Mouse (Mus musculus) limb, embryonic 14.5 days (tissue): ENCODE data around the gene Chst11. TPM values are rescaled to one million over a fixed set of nuclear protein-coding genes. Genes with fewer than 3 reads are reported as not detected.
A peak's percentile ranks its signal among the peaks of the same experiment; 100 is the strongest.

Experiments
- ATAC-seq: fragments of 200-750 bp; cut with Nextera tagmentation; 2 replicates; pipeline ENCODE4 v1.8.0; 2017; ENCODE audit warnings: low read depth, moderate number of reproducible peaks, moderate TSS enrichment; ENCODE audit not compliant: low FRiP score
- DNase-seq: peaks from one replicate; pipeline ENCODE4 v3.0.0-alpha.2; 2015; ENCODE audit warnings: low spot score
- H3K27ac ChIP-seq: fragments of 300-500 bp; sonication (generic); replicated peaks from 2 replicates; pipeline ENCODE4 v1.5.1; 2014; ENCODE audit warnings: low read depth, mild to moderate bottlenecking, low read length, moderate library complexity, mixed read lengths
- H3K27me3 ChIP-seq: fragments of 300-500 bp; sonication (generic); 2 replicates; pipeline ENCODE4 v1.6.1; 2014; ENCODE audit warnings: low read length, mixed read lengths; ENCODE audit not compliant: control insufficient read depth, insufficient read depth
- H3K36me3 ChIP-seq: fragments of 300-500 bp; sonication (generic); 2 replicates; pipeline ENCODE4 v1.6.1; 2014; ENCODE audit warnings: mild to moderate bottlenecking, low read length, moderate library complexity, mixed read lengths; ENCODE audit not compliant: control insufficient read depth, insufficient read depth
- H3K4me1 ChIP-seq: fragments of 300-500 bp; sonication (generic); 2 replicates; pipeline ENCODE4 v1.6.1; 2014; ENCODE audit warnings: antibody characterized with exemption, low read length, mixed read lengths; ENCODE audit not compliant: control insufficient read depth, insufficient read depth
- H3K4me2 ChIP-seq: fragments of 300-500 bp; sonication (generic); replicated peaks from 2 replicates; pipeline ENCODE4 v1.6.1; 2014; ENCODE audit warnings: low read depth, mild to moderate bottlenecking, low read length, moderate library complexity; ENCODE audit not compliant: severe bottlenecking
- H3K4me3 ChIP-seq: fragments of 300-500 bp; sonication (generic); replicated peaks from 2 replicates; pipeline ENCODE4 v1.5.1; 2014; ENCODE audit warnings: low read length
- H3K9ac ChIP-seq: fragments of 300-500 bp; sonication (generic); 2 replicates; pipeline ENCODE4 v1.6.1; 2014; ENCODE audit warnings: mild to moderate bottlenecking, low read depth, low read length, moderate library complexity; ENCODE audit not compliant: severe bottlenecking
- H3K9me3 ChIP-seq: fragments of 300-500 bp; sonication (generic); 2 replicates; pipeline ENCODE4 v1.6.1; 2016; ENCODE audit warnings: low read length; ENCODE audit not compliant: control insufficient read depth
- POLR2A ChIP-seq: fragments of 200-500 bp; IDR thresholded peaks from 2 replicates; pipeline ENCODE4 v1.8.0; 2012; ENCODE audit warnings: inconsistent platforms, mild to moderate bottlenecking, moderate library complexity, borderline replicate concordance; ENCODE audit not compliant: insufficient read depth, insufficient read length; ENCODE audit errors: extremely low read depth
- WGBS: fragments of 180-500 bp; shearing (Covaris S2); extraction: QIAGEN DNeasy Blood & Tissue Kit; methylation state at CpG from one replicate; pipeline ENCODE4 v1.1.7; 2014; 5-methylcytosine and 5-hydroxymethylcytosine counted together
- polyA plus RNA-seq, 2 experiments: library from polyadenylated mRNA; depleted of rRNA in 1 of 2; stranded (reverse) in 1 of 2; unstranded in 1 of 2; fragments of >200 nt; fragmentation: Nextera tagmentation in 1 of 2; extraction: Ambion mirVana in 1 of 2; gene quantifications; 2 replicates each; pipeline versions ENCODE4 v1.2.1 to v1.2.3; 2012 to 2014

Chst11 gene
- polyA plus RNA-seq, 2 experiments, result 5.2 to 27.6 TPM

DNA sequence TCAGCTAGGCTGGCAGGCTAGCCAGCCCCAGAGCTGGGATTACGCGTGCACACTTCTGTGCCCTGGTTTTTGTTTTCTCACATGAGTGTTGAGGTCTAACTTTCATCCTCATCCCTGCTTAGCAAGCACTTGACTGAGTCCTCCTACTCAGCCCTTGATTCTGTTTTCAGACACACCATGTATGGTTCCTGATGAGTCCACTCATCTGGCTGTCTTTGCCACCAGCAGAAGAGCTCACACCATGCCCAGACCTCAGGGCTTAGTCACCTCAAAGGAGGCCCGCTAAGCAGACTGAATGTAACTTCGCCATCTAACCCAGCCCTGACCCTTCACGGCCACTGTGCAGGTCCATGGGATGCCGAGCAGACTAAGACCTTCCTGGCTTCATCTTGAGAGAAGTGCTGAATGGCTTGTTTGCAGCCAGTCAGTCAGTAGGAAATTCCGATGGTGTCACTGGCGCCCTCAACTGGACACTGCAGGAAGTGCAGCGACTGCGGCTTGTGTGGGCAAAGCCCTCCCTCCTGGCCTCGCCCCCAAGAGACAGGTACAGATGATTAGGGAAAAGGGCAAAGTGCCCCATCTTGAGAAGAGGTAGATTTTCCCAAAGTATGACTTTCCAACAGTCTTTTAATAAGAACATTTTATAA lies 212.5 kb downstream of the Chst11 start:
- Histone ChIP-seq H3K4me3 (no peak overlapping the region), H3K4me2 (no peak overlapping the region), H3K9me3 (no peaks in the 10 kb centered on the region), H3K4me1 (no peaks in the 10 kb centered on the region), H3K9ac (no peak overlapping the region), H3K27me3 (no peaks in the 10 kb centered on the region), H3K27ac (no peak overlapping the region), H3K36me3 (no peaks in the 10 kb centered on the region)
- ATAC-seq (no peak), DNase-seq (peak; percentile 41)
- 52% methylated on average over 11 of the region's 11 CpGs for WGBS
- TF ChIP-seq POLR2A, result no peak

DNA sequence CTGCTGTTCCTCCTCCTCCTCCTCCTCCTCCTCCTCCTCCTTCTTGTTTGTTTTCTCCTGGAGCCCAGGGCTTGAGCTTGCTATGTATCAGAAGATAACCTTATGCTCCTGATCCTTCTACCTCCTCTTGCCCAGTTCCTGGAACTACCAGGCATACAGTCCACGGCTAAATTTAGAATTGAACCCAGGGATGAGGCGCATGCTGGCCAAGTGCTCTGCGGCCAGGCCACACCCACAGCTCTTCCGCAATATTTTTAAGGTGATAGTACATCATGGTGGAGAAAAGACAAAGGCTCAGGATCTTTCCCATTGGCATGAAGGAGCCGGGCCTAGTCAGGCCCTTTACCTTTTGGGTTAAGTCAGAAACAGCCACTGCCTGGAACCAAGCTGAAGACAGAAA lies 213.4 kb downstream of the Chst11 start:
- Histone ChIP-seq H3K36me3 (no peaks in the 10 kb centered on the region), H3K9ac (no peak overlapping the region), H3K4me3 (no peak overlapping the region), H3K4me1 (no peaks in the 10 kb centered on the region), H3K27ac (no peak overlapping the region), H3K4me2 (no peak overlapping the region), H3K27me3 (no peaks in the 10 kb centered on the region), H3K9me3 (no peaks in the 10 kb centered on the region)
- WGBS, result 86% methylated on average over 5 of the region's 5 CpGs
- no peak for DNase-seq
- no peak for ATAC-seq
- TF ChIP-seq POLR2A, result no peak

DNA sequence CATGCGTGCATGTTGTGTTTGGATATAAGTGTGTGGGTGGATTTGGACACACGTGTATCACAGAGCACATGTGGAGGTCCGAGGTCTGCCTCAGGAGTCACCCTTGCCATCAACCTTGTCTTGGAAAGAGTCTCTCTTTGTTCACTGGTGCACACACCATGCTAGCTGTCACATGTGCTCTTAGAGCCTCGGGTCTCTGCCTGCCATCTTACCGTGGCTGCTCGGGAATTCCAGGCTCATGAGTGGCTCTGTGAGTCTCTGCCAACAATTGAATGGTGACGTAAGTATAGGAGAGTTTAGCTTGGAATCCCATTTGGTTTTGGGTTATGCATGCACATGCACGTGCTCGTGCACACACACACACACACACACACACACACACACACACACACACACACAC lies 214.0 kb downstream of the Chst11 start:
- no peak overlapping the region for H3K9ac ChIP-seq
- no peak overlapping the region for H3K4me2 ChIP-seq
- H3K27ac ChIP-seq, result no peak overlapping the region
- TF ChIP-seq POLR2A, result no peak
- no peaks in the 10 kb centered on the region for H3K36me3 ChIP-seq
- H3K4me3 ChIP-seq, result no peak overlapping the region
- no peaks in the 10 kb centered on the region for H3K4me1 ChIP-seq
- ATAC-seq (no peak), DNase-seq (no peak)
- 79% methylated on average over 9 of the region's 9 CpGs for WGBS
- H3K9me3 ChIP-seq, result no peaks in the 10 kb centered on the region
- H3K27me3 ChIP-seq, result no peaks in the 10 kb centered on the region

DNA sequence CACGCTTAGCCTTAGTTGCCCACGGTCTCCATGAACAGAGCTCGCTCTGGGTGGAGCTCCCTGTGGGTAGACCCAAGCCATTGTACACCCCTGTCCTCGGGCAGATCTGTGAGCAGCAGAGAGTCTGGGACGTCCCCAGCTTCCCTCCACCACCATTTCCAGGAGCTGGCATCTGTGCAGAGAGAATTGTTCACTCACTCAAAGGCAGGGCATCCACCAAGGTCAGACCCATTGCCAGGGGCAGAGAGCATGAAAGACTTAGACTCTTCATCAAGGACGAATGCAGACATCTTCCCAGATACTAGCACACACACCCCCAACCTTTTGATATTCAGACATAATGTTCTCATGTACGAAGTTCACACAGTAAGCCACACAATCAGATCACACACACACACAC lies 216.2 kb downstream of the Chst11 start:
- Histone ChIP-seq H3K27me3 (no peaks in the 10 kb centered on the region), H3K4me1 (no peaks in the 10 kb centered on the region), H3K4me3 (no peak overlapping the region), H3K9me3 (no peaks in the 10 kb centered on the region), H3K36me3 (no peaks in the 10 kb centered on the region), H3K9ac (no peak overlapping the region), H3K4me2 (no peak overlapping the region), H3K27ac (no peak overlapping the region)
- 75% methylated on average over 7 of the region's 7 CpGs for whole genome bisulfite sequencing
- DNase-seq, result no peak
- TF ChIP-seq POLR2A, result no peak
- ATAC-seq, result no peak

DNA sequence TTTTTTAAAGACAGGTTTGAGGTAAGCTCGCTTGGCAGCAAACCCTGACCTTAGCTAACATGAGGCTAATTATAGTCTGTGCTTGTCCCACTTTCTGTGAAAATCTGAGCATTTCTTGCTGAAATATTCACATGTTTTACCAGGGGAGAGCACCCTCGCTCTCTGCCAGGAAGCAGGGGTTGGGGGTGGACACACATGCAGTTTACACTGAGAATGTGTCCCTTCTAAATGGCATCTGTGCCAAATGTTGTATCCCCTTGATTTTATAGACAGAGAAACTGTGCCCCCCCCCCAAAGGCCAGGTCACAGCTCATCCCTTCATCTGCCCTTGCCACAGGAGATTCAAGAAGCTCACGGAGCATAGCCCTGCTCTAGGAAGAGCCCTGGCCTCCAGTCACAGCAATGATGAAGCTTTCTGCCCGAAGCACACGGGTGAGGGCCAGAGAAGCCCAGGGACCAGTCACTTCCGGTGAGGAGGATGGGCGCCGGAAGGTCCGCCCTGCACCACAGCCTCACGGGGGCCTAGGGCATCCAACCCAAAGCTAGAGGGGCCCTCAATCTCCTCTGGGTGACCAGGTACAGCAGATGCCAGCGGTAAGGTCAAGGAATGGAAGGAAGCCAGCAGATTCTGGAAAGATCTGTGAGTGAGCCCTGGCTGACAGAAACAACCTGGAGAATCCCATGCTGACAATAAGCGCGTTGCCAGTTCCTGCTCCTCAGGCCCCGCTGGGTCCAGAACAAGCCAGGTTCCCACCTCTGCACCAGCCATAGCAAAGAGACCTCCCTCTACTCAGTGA lies 217.8 kb downstream of the Chst11 start:
- ATAC-seq (no peak), DNase-seq (no peak)
- 89% methylated on average over 14 of the region's 14 CpGs for WGBS
- no peak overlapping the region for H3K4me3 ChIP-seq
- no peaks in the 10 kb centered on the region for H3K36me3 ChIP-seq
- no peak for TF ChIP-seq POLR2A
- no peak overlapping the region for H3K9ac ChIP-seq
- no peaks in the 10 kb centered on the region for H3K4me1 ChIP-seq
- no peaks in the 10 kb centered on the region for H3K9me3 ChIP-seq
- no peak overlapping the region for H3K27ac ChIP-seq
- H3K4me2 ChIP-seq, result no peak overlapping the region
- no peaks in the 10 kb centered on the region for H3K27me3 ChIP-seq

DNA sequence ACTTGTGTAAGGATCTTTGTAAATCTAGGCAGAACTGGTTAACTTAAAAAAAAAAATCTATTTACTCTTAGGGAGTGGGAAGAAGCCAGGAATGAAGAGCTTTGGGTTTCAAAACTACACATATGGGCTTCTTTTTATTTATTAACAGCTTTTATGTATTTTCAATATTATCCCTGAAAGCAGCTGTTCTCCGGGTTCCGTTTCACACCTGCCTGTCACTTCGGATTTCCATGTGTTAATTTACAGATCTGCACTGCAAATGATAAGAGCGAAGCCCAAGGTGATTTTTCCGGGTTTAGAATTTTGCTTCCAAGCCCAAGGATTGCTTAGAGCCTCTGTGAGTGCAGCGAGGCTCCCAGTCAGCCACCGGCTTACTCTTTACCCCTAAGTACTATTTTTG lies 223.1 kb downstream of the Chst11 start:
- Histone ChIP-seq H3K4me3 (no peak overlapping the region), H3K4me2 (no peak overlapping the region), H3K27me3 (no peaks in the 10 kb centered on the region), H3K36me3 (no peaks in the 10 kb centered on the region), H3K9ac (no peak overlapping the region), H3K27ac (no peak overlapping the region), H3K4me1 (peaks cover 5% of the 10 kb centered on the region; the same call in 1 of the 2 replicates), H3K9me3 (no peaks in the 10 kb centered on the region)
- ATAC-seq (no peak), DNase-seq (no peak)
- 73% methylated on average over 7 of the region's 7 CpGs for WGBS
- no peak for TF ChIP-seq POLR2A
